Mouse (Mus musculus) testis, postnatal 10 days (tissue): ENCODE results near the gene Cass4.

Experiments used
- DNase-seq: peaks from one replicate; pipeline ENCODE4 v3.0.0; 2021; ENCODE audit warnings: low spot score

The Cass4 gene

GRCm38 (mm10) chr2:172390341-172390740, 3.3 kb upstream of the Cass4 start:
- no peak for DNase-seq

- DNase-seq = no peak
Measured at GRCm38 (mm10) chr2:172392041-172392521, 1.5 kb upstream of the Cass4 start.

- DNase-seq = no peak
Measured at GRCm38 (mm10) chr2:172394052-172394392, 428 bp downstream of the Cass4 start.

GRCm38 (mm10) chr2:172394671-172395070, 1.1 kb downstream of the Cass4 start:
- no peak for DNase-seq

GRCm38 (mm10) chr2:172395961-172396360, 2.4 kb downstream of the Cass4 start:
- no peak for DNase-seq

GRCm38 (mm10) chr2:172399901-172400300, 6.3 kb downstream of the Cass4 start:
- DNase-seq = no peak

GRCm38 (mm10) chr2:172401116-172401825, 7.7 kb downstream of the Cass4 start:
- no peak for DNase-seq

GRCm38 (mm10) chr2:172404239-172404638, 10.6 kb downstream of the Cass4 start:
- no peak for DNase-seq

GRCm38 (mm10) chr2:172405011-172405410, 11.4 kb downstream of the Cass4 start:
- DNase-seq = no peak

- DNase-seq = no peak
Measured at GRCm38 (mm10) chr2:172406173-172406572, 12.6 kb downstream of the Cass4 start.

- DNase-seq = no peak
Measured at GRCm38 (mm10) chr2:172407499-172407898, 13.9 kb downstream of the Cass4 start.

- DNase-seq = no peak
Measured at GRCm38 (mm10) chr2:172410686-172411085, 17.1 kb downstream of the Cass4 start.

GRCm38 (mm10) chr2:172411091-172411490, 17.5 kb downstream of the Cass4 start:
- DNase-seq = no peak

- DNase-seq = no peak
Measured at GRCm38 (mm10) chr2:172412454-172412853, 18.9 kb downstream of the Cass4 start.

GRCm38 (mm10) chr2:172413273-172413672, 19.7 kb downstream of the Cass4 start:
- no peak for DNase-seq

- no peak for DNase-seq
Measured at GRCm38 (mm10) chr2:172413894-172414293, 20.3 kb downstream of the Cass4 start.

- DNase-seq = no peak
Measured at GRCm38 (mm10) chr2:172416218-172416617, 22.6 kb downstream of the Cass4 start.

GRCm38 (mm10) chr2:172416876-172417275, 23.3 kb downstream of the Cass4 start:
- DNase-seq = no peak

- DNase-seq = no peak
Measured at GRCm38 (mm10) chr2:172418208-172418607, 24.6 kb downstream of the Cass4 start.

GRCm38 (mm10) chr2:172430609-172431008, 37.0 kb downstream of the Cass4 start:
- peak; percentile 57 for DNase-seq

- no peak for DNase-seq
Measured at GRCm38 (mm10) chr2:172433746-172434145, 40.2 kb downstream of the Cass4 start.

- no peak for DNase-seq
Measured at GRCm38 (mm10) chr2:172437371-172437952, 43.9 kb downstream of the Cass4 start.

- DNase-seq = peak; percentile 100
Measured at GRCm38 (mm10) chr2:172439843-172440639, 46.4 kb downstream of the Cass4 start, which contains the start of gene Rtf2. Gene Rtf2 (plus strand): TSS chr2:172440556.
